Mouse (Mus musculus): Measurements from ENCODE around the gene Dnmt3a. TPM values are rescaled to one million over a fixed set of nuclear protein-coding genes. Genes with fewer than 3 reads are reported as not detected.
A peak's percentile ranks its signal among the peaks of the same experiment; 100 is the strongest.

Dnmt3a gene
- polyA plus RNA-seq, 1 experiment, result 43.2 TPM

GRCm38 (mm10) chr12:3866654-3867370 is 61.0 kb downstream of the Dnmt3a start:
- H3K27ac ChIP-seq (ENCODE audit: insufficient read depth, low read length), result no peak overlapping the region
- H3K4me1 ChIP-seq (ENCODE audit: control insufficient read depth, insufficient read depth, low read length), result peaks cover 53% of the 10 kb centered on the region
- WGBS, result 44% methylated on average over 12 of the region's 12 CpGs
- peak; percentile 60 to 82 for DNase-seq
- TF ChIP-seq CTCF (IDR thresholded peaks at IDR 0.05; ENCODE audit: borderline replicate concordance, insufficient read depth, low read depth, low read length) (no peak), POLR2A (IDR thresholded peaks at IDR 0.05; ENCODE audit: borderline replicate concordance, insufficient read depth, low read length) (no peak)
- H3K27me3 ChIP-seq (ENCODE audit: control insufficient read depth, insufficient read depth, low read length), result no peaks in the 10 kb centered on the region
- no peak overlapping the region for H3K4me3 ChIP-seq (replicated peaks; ENCODE audit: insufficient read depth, low read depth, low read length)

GRCm38 (mm10) chr12:3868115-3868514 is 62.3 kb downstream of the Dnmt3a start:
- Histone ChIP-seq H3K27me3 (ENCODE audit: control insufficient read depth, insufficient read depth, low read length) (no peaks in the 10 kb centered on the region), H3K4me1 (ENCODE audit: control insufficient read depth, insufficient read depth, low read length) (peaks cover 53% of the 10 kb centered on the region), H3K27ac (ENCODE audit: insufficient read depth, low read length) (peak overlapping the region; percentile 2), H3K4me3 (replicated peaks; ENCODE audit: insufficient read depth, low read depth, low read length) (no peak overlapping the region)
- DNase-seq, result no peak
- no peak for TF ChIP-seq CTCF (IDR thresholded peaks at IDR 0.05; ENCODE audit: borderline replicate concordance, insufficient read depth, low read depth, low read length)
- TF ChIP-seq POLR2A (IDR thresholded peaks at IDR 0.05; ENCODE audit: borderline replicate concordance, insufficient read depth, low read length), result no peak
- WGBS, result 74% methylated on average over 5 of the region's 5 CpGs

GRCm38 (mm10) chr12:3868676-3869458 is 63.1 kb downstream of the Dnmt3a start:
- Histone ChIP-seq H3K4me1 (ENCODE audit: control insufficient read depth, insufficient read depth, low read length) (peaks cover 53% of the 10 kb centered on the region), H3K27ac (ENCODE audit: insufficient read depth, low read length) (peak overlapping the region; percentile 2), H3K4me3 (replicated peaks; ENCODE audit: insufficient read depth, low read depth, low read length) (no peak overlapping the region), H3K27me3 (ENCODE audit: control insufficient read depth, insufficient read depth, low read length) (no peaks in the 10 kb centered on the region)
- WGBS, result 30% methylated on average over 7 of the region's 7 CpGs
- no peak for TF ChIP-seq CTCF (IDR thresholded peaks at IDR 0.05; ENCODE audit: borderline replicate concordance, insufficient read depth, low read depth, low read length)
- TF ChIP-seq POLR2A (IDR thresholded peaks at IDR 0.05; ENCODE audit: borderline replicate concordance, insufficient read depth, low read length), result no peak
- peak; percentile 82 to 84 for DNase-seq

- Histone ChIP-seq H3K27me3 (ENCODE audit: control insufficient read depth, insufficient read depth, low read length) (no peaks in the 10 kb centered on the region), H3K4me1 (ENCODE audit: control insufficient read depth, insufficient read depth, low read length) (peaks cover 57% of the 10 kb centered on the region), H3K4me3 (replicated peaks; ENCODE audit: insufficient read depth, low read depth, low read length) (no peak overlapping the region), H3K27ac (ENCODE audit: insufficient read depth, low read length) (no peak overlapping the region)
- 6% methylated on average over 5 of the region's 5 CpGs for WGBS
- TF ChIP-seq CTCF (IDR thresholded peaks at IDR 0.05; ENCODE audit: borderline replicate concordance, insufficient read depth, low read depth, low read length) (no peak), POLR2A (IDR thresholded peaks at IDR 0.05; ENCODE audit: borderline replicate concordance, insufficient read depth, low read length) (no peak)
- DNase-seq, result peak; percentile 66 to 78
These were observed 64.2 kb downstream of the Dnmt3a start for GRCm38 (mm10) chr12:3870024-3870423.

GRCm38 (mm10) chr12:3870859-3871462 is 65.2 kb downstream of the Dnmt3a start:
- Histone ChIP-seq H3K4me1 (ENCODE audit: control insufficient read depth, insufficient read depth, low read length) (peaks cover 51% of the 10 kb centered on the region), H3K4me3 (replicated peaks; ENCODE audit: insufficient read depth, low read depth, low read length) (no peak overlapping the region), H3K27ac (ENCODE audit: insufficient read depth, low read length) (peak overlapping the region; percentile 47; the same call in 1 of the 2 replicates), H3K27me3 (ENCODE audit: control insufficient read depth, insufficient read depth, low read length) (no peaks in the 10 kb centered on the region)
- 42% methylated on average over 19 of the region's 19 CpGs for WGBS
- TF ChIP-seq CTCF (IDR thresholded peaks at IDR 0.05; ENCODE audit: borderline replicate concordance, insufficient read depth, low read depth, low read length), result no peak
- no peak for TF ChIP-seq POLR2A (IDR thresholded peaks at IDR 0.05; ENCODE audit: borderline replicate concordance, insufficient read depth, low read length)
- DNase-seq, result no peak

GRCm38 (mm10) chr12:3871637-3872036 is 65.8 kb downstream of the Dnmt3a start:
- Histone ChIP-seq H3K4me1 (ENCODE audit: control insufficient read depth, insufficient read depth, low read length) (peaks cover 46% of the 10 kb centered on the region), H3K27me3 (ENCODE audit: control insufficient read depth, insufficient read depth, low read length) (no peaks in the 10 kb centered on the region), H3K27ac (ENCODE audit: insufficient read depth, low read length) (no peak overlapping the region), H3K4me3 (replicated peaks; ENCODE audit: insufficient read depth, low read depth, low read length) (no peak overlapping the region)
- WGBS, result 6% methylated on average over 15 of the region's 15 CpGs
- DNase-seq, result peak; percentile 80 to 82
- TF ChIP-seq CTCF (IDR thresholded peaks at IDR 0.05; ENCODE audit: borderline replicate concordance, insufficient read depth, low read depth, low read length) (peak; percentile 50; the same call in 1 of the 2 replicates), POLR2A (IDR thresholded peaks at IDR 0.05; ENCODE audit: borderline replicate concordance, insufficient read depth, low read length) (no peak)

- no peak for DNase-seq
- Histone ChIP-seq H3K4me3 (replicated peaks; ENCODE audit: insufficient read depth, low read depth, low read length) (no peak overlapping the region), H3K27ac (ENCODE audit: insufficient read depth, low read length) (no peak overlapping the region), H3K4me1 (ENCODE audit: control insufficient read depth, insufficient read depth, low read length) (peaks cover 45% of the 10 kb centered on the region), H3K27me3 (ENCODE audit: control insufficient read depth, insufficient read depth, low read length) (no peaks in the 10 kb centered on the region)
- no peak for TF ChIP-seq CTCF (IDR thresholded peaks at IDR 0.05; ENCODE audit: borderline replicate concordance, insufficient read depth, low read depth, low read length)
- no peak for TF ChIP-seq POLR2A (IDR thresholded peaks at IDR 0.05; ENCODE audit: borderline replicate concordance, insufficient read depth, low read length)
- 90% methylated on average over 9 of the region's 9 CpGs for WGBS
These were observed 66.8 kb downstream of the Dnmt3a start for GRCm38 (mm10) chr12:3872410-3873230.
